Mouse (Mus musculus): ENCODE measurements around the gene F5.
"Not testable (repeated sequence)": the region's sequence is repeated elsewhere in the genome, so short reads cannot be mapped to it uniquely, and the experiment has no call there.

Gene F5

DNA sequence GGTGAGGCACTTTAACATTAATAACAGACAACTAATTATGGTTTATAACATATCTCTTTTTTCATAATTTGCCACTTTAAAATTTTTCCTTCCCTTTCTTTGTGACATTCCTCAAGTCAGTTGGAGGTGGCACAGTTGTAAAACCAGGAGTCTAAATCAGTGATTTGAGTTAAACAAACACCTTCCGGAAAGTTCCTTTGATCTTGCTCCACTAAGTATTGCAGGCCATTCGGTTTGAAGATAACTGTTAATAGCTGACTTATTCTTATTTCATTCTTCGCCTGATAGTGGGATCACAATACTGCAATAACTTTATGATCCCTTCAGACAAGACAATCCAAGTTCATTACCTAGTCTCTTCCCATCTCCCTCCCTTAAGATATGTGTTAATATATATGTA, 63.5 kb downstream of the F5 start:
- CTCF ChIA-PET, result no interaction called here
- POLR2A ChIA-PET, result no interaction called here

DNA sequence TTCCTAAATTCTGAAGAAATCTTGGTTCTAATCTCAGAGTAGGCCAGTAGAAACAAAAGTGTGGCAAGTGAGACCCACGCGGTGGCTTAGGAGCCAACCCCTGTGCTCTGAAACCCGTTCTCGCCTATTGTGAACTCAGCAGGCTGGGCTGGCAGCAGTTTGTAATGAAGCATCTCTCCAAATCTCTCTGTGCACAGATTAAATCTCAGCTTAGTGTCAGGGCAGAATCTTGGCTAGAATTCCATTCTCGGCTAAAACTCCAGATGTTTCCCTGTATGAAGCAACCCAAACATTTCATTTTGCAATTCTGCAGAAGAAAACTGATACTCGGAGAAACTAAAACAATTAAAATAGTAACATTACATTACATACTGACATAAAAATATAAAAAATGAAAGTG, 63.9 kb downstream of the F5 start:
- POLR2A ChIA-PET, result no interaction called here
- CTCF ChIA-PET, result no interaction called here

DNA sequence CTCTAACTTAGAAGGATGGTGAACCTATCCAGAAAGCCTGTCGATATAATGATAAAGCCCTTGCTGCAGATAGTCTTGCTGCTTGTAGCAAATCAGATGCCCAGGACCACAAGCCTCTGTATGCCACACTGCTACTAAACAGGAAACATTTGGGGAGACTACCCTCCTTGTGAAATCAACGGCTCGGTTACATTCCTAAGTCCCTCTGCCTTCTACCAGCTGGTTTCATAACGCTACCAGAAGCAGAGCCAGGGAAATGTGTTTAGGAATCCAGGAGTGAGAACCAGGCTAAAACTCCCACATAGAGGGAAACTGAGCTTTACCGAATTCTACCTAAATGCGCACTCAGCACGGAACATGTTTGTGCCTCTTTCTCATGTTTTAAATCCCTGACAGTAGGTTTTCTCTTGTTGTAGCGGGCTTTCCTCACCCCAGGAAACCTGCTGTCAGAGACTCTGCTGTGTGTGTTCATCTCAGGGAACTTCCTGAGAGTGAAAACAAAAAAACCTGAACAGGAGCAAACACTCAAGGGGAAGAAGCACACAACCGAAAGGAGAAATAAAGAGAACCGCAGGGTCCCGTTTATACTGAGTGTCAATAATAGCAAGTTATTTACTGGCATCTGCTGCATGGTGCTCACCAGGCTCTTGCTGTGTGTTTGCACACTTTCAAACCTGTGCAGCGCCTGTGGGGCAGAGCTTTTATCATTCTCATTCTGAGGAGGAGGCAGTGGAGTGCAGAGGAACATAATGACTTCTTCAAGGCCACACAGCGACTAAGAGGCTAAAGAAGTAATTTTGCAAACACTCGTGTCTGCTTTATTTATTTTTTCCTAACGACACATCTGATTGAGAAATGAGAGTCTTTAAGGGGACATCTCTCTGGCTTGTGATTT, 66.4 kb downstream of the F5 start:
- CTCF ChIA-PET, result interaction anchor here in 2 of 4 experiments (0.5 to 0.6 kb wide), 3 partner anchors 80 to 902 kb away, joined by 3 to 4 read pairs (median 3); no protein-coding TSS in a partner anchor
- POLR2A ChIA-PET, result interaction anchor here in 1 of 4 experiments (0.7 kb wide), 1 partner anchor 26 kb away, joined by 7 read pairs; no protein-coding TSS in a partner anchor

GRCm38 (mm10) chr1:164220261-164220660, 68.6 kb downstream of the F5 start:
- ChIA-PET POLR2A (interaction anchor here in 1 of 4 experiments (1.0 kb wide), 1 partner anchor 18 kb away, joined by 5 read pairs; no protein-coding TSS in a partner anchor), CTCF (no interaction called here)

GRCm38 (mm10) chr1:164223089-164223488, 71.5 kb downstream of the F5 start:
- ChIA-PET CTCF (no interaction called here), POLR2A (no interaction called here)

DNA sequence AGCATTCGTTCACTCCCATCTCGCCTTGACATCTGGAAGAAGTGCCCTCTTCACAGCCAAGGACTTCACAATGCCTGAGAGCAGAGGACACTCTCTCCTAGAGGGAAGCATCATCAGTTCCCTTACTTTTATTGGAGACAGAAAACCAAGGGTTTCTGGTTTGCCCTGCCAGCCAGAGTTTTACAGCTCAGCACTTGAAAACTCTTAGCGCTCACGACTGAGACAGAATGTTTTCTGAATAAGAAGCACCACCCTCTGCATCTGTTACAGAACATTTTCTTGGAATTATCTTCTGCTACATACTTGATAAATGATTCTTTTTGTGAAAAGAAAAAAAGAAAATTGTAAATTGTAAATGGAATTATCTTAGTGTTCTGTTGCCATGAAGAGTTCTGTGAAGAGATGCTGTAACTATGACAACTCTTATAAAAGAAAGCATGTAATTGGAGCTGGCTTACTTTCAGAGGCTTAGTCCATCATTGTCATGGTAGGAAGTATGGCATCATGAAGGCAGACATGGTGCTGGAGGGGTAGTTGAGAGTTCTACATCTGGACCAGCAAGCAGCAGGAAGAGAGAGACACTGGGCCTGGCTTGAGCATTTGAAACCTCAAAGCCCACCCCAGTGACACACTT, 80.4 kb downstream of the F5 start:
- CTCF ChIA-PET, result interaction anchor here in 1 of 4 experiments (0.8 kb wide), 1 partner anchor 1813 kb away, joined by 3 read pairs; no protein-coding TSS in a partner anchor
- POLR2A ChIA-PET, result not testable (repeated sequence)

DNA sequence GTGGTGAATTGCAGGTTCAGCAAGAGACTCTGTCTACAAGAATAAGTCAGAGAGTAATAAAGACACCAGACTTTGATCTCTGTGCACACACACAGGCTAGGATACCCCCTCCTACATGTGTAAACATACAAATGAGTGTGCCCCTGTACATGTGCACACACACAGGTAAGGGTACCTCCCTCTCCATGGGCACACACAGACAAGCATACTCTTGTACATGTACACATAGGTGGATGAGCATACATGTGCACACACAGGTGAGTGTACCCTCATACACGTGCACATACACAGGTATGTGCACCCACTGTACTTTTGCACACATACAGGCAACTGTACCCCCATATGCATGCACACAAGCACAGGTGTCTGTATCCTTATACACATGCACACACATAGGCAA, 81.8 kb downstream of the F5 start:
- ChIA-PET CTCF (no interaction called here), POLR2A (no interaction called here)

GRCm38 (mm10) chr1:164235078-164235477, 83.4 kb downstream of the F5 start:
- CTCF ChIA-PET, result no interaction called here

DNA sequence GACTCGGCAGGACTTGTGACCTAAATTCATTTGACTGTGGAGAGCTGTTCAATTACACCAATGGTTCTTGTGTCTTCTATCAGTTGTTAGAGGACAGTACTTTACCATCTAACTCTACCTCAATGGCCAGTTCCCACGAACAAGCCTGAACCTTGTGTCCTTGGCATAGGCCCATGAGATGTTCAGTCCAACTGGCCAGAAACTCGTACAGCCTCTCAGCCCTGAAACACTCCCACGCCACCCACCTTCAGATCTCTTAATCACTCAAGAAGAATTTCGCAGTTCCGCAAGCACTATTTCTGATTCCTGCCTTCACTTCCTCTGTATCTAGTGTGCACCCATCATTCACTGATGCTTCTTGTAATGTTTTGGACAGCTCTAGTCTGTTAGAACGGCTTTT, 84.4 kb downstream of the F5 start:
- ChIA-PET POLR2A (interaction anchor here in 1 of 4 experiments (0.9 kb wide), 1 partner anchor 13 kb away, joined by 3 read pairs; the partner anchor contains the start of gene Slc19a2), CTCF (interaction anchor here in 1 of 4 experiments (0.6 kb wide), 1 partner anchor 714 kb away, joined by 3 read pairs; no protein-coding TSS in a partner anchor)

More at GRCm38 (mm10) chr1:164235078-164235477, 83.4 kb downstream of the F5 start:
- POLR2A ChIA-PET, result no interaction called here

DNA sequence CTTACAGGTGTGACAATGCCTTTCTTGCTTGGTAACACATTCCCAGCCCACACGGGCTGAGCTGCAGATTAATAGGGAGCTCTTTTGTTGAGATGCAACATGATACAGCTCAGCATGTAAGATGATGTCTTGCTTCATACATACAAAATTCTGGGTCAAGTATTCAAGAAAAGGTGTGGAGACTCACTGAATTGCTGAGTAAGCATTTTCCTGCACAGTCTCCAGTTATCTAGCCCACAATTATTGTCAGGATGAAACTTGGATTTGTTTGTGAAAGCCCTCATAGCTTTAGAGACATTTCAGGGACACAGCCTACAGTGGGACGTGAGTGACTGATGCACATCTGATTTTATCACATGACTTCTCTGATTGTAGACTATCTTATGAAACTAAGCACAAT, 89.9 kb downstream of the F5 start:
- ChIA-PET CTCF (no interaction called here), POLR2A (no interaction called here)

GRCm38 (mm10) chr1:164242809-164243208, 91.2 kb downstream of the F5 start:
- ChIA-PET POLR2A (no interaction called here), CTCF (interaction anchor here in 1 of 4 experiments (1.1 kb wide), 1 partner anchor 74 kb away, joined by 4 read pairs; no protein-coding TSS in a partner anchor)

DNA sequence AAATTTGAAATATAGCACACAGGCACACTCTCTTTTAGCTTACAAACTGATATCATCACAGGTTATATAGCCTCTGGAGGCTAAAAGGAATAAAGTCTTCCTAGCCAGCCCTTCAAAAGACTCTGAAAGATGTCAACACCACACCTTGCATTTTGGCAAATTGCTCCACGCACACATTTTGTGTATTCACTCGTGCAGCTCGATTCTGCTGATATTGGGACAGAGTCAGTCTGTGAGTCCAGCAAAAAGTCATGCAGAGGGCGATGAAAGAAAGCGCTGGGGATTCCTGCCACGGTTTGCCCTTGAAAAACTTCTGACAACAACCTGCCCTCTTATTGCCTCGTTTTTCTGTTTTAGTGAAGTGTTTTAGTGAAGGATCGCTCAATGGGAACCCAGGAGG, 95.8 kb downstream of the F5 start:
- POLR2A ChIA-PET, result interaction anchor here in 3 of 4 experiments (0.6 to 3.2 kb wide), 7 partner anchors 10 to 211 kb away, joined by 3 to 13 read pairs (median 4); partner anchors contain the start of genes Blzf1 (in 1 of the 3) and Ccdc181 (in 1 of the 3)
- CTCF ChIA-PET, result interaction anchor here in 1 of 4 experiments (1.1 kb wide), 1 partner anchor 876 kb away, joined by 3 read pairs; no protein-coding TSS in a partner anchor

DNA sequence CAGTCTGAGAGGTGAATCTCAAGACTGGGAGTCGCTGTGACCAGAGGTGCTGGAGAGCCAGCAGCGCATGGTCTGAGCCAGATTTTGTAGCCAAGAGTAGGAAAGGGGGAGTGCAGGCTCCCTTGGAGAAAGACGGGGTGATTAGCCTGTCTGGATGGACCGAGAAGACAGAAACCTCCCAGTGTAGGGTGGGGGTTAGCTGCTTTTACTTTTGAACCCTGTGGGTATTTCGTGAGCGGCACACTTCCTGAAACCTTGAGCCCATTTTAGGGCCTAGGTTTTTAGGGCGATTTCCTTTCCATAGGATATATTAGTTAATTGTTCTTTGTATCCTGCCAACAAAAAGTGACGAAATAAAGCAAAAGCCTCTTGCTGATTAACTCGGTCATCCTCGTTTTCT, 96.3 kb downstream of the F5 start:
- CTCF ChIA-PET, result interaction anchor here in 2 of 4 experiments (0.6 to 1.1 kb wide), 3 partner anchors 10 to 875 kb away, joined by 3 to 4 read pairs (median 3); no protein-coding TSS in a partner anchor
- POLR2A ChIA-PET, result interaction anchor here in 3 of 4 experiments (0.9 to 3.2 kb wide), 11 partner anchors 9 to 227 kb away, joined by 3 to 7 read pairs (median 4); partner anchors contain the start of genes Blzf1 (in 2 of the 3) and Ccdc181 (in 1 of the 3)

DNA sequence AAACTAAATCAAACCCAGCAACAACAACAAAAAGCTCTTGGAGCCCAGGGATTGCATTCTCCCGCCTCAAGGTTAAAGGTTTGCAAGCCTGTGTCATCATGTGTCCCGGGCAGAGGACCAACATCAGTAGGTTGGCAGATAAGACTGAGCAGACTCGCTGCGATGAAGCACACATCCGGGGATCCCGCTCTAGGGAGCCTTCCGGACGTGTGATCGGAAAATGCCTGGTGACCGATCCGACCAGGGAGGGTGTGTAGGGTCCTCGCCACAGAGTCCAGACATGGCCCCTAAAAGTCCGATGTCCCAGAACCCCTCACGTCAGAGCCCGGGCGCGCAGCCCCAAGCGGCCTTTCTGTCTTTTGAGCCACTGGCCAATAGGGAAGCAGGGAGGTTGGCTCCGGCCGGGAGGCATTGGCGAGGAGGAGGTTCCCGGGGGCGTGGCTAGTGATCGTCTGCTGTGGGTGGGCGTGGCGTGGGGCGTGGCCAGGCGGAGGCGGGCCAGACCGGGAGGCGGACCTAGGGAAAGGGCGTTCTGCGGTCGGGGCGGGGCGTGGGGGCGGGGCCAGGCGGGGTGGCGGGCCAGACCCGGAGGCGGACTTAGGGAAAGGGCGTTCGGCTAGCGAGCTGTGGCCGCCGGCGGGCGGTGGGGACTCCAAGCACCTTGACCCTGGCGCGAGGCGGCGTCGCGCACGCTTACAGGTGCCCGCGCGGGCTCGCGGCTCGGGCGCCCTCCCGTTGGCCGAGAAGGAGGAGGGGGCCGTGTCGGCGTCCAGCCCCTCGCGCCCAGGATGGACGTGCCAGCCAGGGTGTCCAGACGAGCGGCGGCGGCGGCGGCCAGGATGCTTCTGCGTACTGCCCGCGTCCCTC, 97.1 kb downstream of the F5 start, which contains the start of gene Slc19a2:
Gene Slc19a2, plus strand, starts transcription at position 582 of the 867 bp plus-strand sequence.
- POLR2A ChIA-PET, result interaction anchor here in 3 of 4 experiments (0.5 to 3.2 kb wide), 25 partner anchors 9 to 337 kb away, joined by 3 to 17 read pairs (median 3); partner anchors contain the start of genes Blzf1 (in 2 of the 3), Ccdc181 (in 2 of the 3), BC055324 (in 1 of the 3) and Mettl18 (in 1 of the 3)
- CTCF ChIA-PET, result interaction anchor here in 2 of 4 experiments (0.6 to 1.1 kb wide), 5 partner anchors 9 to 875 kb away, joined by 3 to 4 read pairs (median 3); no protein-coding TSS in a partner anchor

DNA sequence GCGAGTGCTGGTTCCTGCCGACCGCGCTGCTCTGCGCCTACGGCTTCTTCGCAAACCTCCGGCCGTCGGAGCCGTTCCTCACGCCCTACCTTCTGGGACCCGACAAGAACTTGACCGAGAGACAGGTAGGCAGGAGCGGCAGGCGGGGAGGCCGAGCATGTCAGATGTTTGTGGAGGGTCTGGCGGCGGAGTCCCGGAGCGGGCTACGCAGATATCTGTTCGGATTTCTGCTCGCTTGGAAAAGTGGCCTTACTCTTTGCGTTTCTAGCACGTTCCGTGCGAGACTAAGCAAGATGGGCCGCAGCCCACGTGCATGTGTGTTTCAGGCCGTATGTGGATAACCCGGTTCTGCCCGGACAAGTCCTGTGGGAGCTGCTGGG, 97.7 kb downstream of the F5 start:
- CTCF ChIA-PET, result interaction anchor here in 1 of 4 experiments (0.6 kb wide), 2 partner anchors 66 to 67 kb away, joined by 3 to 4 read pairs; no protein-coding TSS in a partner anchor

DNA sequence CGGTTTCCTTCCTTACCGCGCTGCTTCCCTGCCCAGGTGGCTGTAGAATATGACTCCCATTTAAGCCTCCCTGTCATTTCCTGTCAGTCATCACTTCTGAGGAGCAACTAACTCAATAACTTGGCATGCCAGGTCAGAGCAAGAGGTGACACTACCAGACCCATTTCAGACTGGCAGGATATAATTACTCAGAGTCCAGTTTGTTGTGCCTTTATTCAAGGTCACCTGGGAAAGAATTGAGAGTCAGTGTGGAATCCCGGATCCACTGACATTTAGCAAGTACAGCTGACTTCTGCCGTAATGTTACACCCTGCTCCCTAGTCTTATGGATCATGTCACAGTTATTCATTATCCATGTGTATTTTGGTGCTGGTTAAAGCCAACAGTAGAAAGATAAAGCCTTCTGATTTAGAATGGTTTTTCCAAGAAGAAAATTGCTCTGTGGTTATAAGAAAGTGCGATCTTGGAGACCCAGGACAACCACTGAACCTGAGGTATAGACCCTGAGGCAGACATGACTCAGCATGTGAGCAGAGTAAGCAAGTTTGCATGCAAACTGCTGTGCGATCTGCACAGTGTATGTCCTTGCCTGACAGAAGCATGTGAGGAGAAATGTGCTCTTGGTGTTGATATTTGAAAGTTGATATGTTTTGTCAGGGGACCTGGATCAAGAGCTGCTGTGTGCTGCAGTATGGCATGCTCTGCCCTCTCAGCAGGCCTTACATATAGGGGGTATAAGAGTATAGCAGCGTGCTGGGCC, 98.9 kb downstream of the F5 start:
- CTCF ChIA-PET, result interaction anchor here in 1 of 4 experiments (0.6 kb wide), 1 partner anchor 870 kb away, joined by 3 read pairs; no protein-coding TSS in a partner anchor
- POLR2A ChIA-PET, result interaction anchor here in 3 of 4 experiments (0.6 to 2.2 kb wide), 15 partner anchors 11 to 986 kb away, joined by 3 to 17 read pairs (median 3); partner anchors contain the start of genes Blzf1 (in 1 of the 3) and Tiprl (in 1 of the 3)

More for the DNA sequence above, 97.7 kb downstream of the F5 start:
- POLR2A ChIA-PET, result interaction anchor here in 3 of 4 experiments (0.6 to 3.2 kb wide), 20 partner anchors 8 to 337 kb away, joined by 3 to 17 read pairs (median 4); partner anchors contain the start of genes Ccdc181 (in 2 of the 3), BC055324 (in 1 of the 3), Blzf1 (in 1 of the 3) and Mettl18 (in 1 of the 3)

DNA sequence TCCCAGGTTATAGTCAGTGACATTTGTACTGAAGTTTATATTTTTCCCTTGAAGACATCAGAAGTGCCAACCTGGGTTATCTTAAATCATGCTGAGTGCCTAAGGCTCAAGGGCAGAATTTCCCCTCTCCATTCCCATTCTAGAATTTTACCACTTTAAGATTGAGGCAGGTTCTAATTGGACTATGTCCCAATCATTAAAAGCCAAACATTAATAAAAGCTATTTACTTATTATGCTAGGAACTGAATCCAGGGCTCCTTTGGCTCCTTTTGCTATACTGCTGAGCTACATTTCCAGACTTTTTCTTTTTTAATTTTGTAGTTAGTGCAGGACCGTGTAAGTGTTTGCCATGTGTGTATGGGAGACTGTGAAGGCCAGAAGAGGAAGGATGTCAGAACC, 99.8 kb downstream of the F5 start:
- ChIA-PET POLR2A (interaction anchor here in 3 of 4 experiments (0.7 to 2.1 kb wide), 3 partner anchors 10 to 307 kb away, joined by 3 to 9 read pairs (median 3); no protein-coding TSS in a partner anchor), CTCF (no interaction called here)
